Mouse (Mus musculus) cerebellum, postnatal 14 days (tissue): Measurements from ENCODE around the gene Rars.

Experiments used
- DNase-seq, 2 experiments: peaks; one replicate each; pipeline ENCODE4 v3.0.0; 2021; ENCODE audit warnings: mixed read lengths in 2 of 2

The Rars gene

GRCm38 (mm10) chr11:35769746-35770437 is 64.4 kb downstream of the Rars start:
- DNase-seq = peak; percentile 88 to 90

GRCm38 (mm10) chr11:35769188-35769745 is 65.0 kb downstream of the Rars start, which contains the start of gene Pank3:
Gene Pank3, plus strand, starts transcription at chr11:35769484.
- DNase-seq = peak; percentile 98 to 99

GRCm38 (mm10) chr11:35766845-35767244 is 67.5 kb downstream of the Rars start:
- no peak for DNase-seq

GRCm38 (mm10) chr11:35760627-35761003 is 73.7 kb downstream of the Rars start:
- DNase-seq = no peak

GRCm38 (mm10) chr11:35760001-35760626 is 74.2 kb downstream of the Rars start:
- no peak for DNase-seq
